Mouse (Mus musculus) ovary, adult 10 weeks (tissue): ENCODE data around the gene Pah. TPM values are rescaled to one million over a fixed set of nuclear protein-coding genes. Genes with fewer than 3 reads are reported as not detected.

Experiments
- polyA plus RNA-seq: library from polyadenylated mRNA; stranded (reverse); fragments of 350-450 nt; fragmentation: Illumina TruSeq; extraction: RNeasy Lipid Tissue Mini Kit (QIAGEN cat#74804); gene quantifications from one replicate; pipeline ENCODE4 v1.2.3, GENCODE M21; 2014

Gene Pah
- not detected for polyA plus RNA-seq

GRCm38 (mm10) chr10:87521646-87522045, at the start of gene Pah:
TSS of gene Pah (plus strand) at chr10:87521795.

DNA sequence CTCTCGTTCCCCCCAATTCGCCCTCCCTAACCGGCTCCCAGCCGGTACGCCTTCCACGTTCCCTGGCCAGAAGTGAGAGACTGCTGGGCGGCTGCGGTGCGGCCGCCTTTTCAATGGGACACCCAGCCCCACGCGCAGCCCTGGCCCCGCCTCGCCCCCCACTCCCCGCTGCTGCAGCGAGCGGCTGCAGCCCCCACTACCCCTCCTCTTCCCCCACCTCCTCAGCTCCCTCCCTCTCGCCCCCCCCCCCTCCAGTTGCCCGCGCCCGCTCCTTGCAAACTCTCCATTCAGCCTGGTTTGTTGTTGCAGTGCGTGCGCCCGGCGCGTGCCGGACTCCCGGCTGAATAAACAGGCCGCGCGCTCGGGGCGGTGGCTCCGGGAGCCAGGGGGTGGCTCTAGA, 28.0 kb upstream of the Pah start, which contains the start of gene Ascl1:
Ascl1 (minus strand) TSS at position 85 of the 400 bp plus-strand sequence.

Other genes with a start within 250 kb of the Pah start
- gene Ascl1, start 28.1 kb upstream of the Pah start, polyA plus RNA-seq, result 0.34 TPM